Mouse (Mus musculus): ENCODE data around the gene Scnn1a.

Scnn1a gene

DNA sequence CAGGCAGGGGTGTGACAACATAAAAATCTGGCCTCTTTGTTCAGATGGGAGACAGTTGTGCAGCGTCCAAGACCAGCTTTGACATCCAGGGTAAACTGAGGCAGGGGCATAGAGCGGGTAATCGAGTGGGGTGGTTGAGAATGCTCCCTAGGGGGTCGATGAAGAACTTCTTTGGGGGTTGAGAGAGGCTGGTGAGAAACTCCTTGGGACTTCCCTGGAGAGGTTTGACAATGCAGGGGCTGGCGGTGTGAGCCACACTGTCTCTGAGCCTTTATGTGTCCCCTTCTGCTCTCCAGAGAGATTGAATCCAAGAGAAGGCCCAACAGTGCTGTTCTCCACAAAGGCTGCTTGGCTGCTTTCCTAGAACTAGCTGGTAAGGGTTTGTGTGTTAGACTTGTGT, 69.4 kb downstream of the Scnn1a start:
- DNase-seq (ENCODE audit: extremely low read depth, insufficient read length, low spot score): no peak

All from 3134 (cell line).